Mouse (Mus musculus) gastrocnemius, postnatal 10 days (tissue): ENCODE data around the gene Fgf15. TPM values are rescaled to one million over a fixed set of nuclear protein-coding genes. Genes with fewer than 3 reads are reported as not detected.

Source experiments
- DNase-seq: peaks from one replicate; pipeline ENCODE4 v3.0.0; 2021; ENCODE audit warnings: mixed read lengths
- long read RNA-seq, 2 experiments: library from polyadenylated mRNA; stranded (forward); transcript quantifications; one replicate each; pipeline ENCODE4 v2.0.0; 2021
- total RNA-seq, 2 experiments: library from RNA; stranded (reverse); gene quantifications; 2 replicates each; pipeline ENCODE4 v1.2.3; 2021

Fgf15 gene
- total RNA-seq: not detected
- long read RNA-seq, experiment 1: 0 reads
- long read RNA-seq, experiment 2: 0 reads

- no peak for DNase-seq
Observed at GRCm38 (mm10) chr7:144896294-144897218, at the start of gene Fgf15. Fgf15 (plus strand) TSS chr7:144896531.

- DNase-seq: no peak
Observed at GRCm38 (mm10) chr7:144847067-144847466, 49.3 kb upstream of the Fgf15 start, which contains the start of gene Fgf4. Fgf4 (plus strand) TSS chr7:144847367.

- DNase-seq: no peak
Observed at GRCm38 (mm10) chr7:144851321-144851720, 45.0 kb upstream of the Fgf15 start.

- no peak for DNase-seq
Observed at GRCm38 (mm10) chr7:144854966-144855365, 41.4 kb upstream of the Fgf15 start.

- no peak for DNase-seq
Observed at GRCm38 (mm10) chr7:144857158-144857557, 39.2 kb upstream of the Fgf15 start.

- DNase-seq: no peak
Observed at GRCm38 (mm10) chr7:144857826-144858342, 38.4 kb upstream of the Fgf15 start.

- no peak for DNase-seq
Observed at GRCm38 (mm10) chr7:144858702-144859101, 37.6 kb upstream of the Fgf15 start.

- no peak for DNase-seq
Observed at GRCm38 (mm10) chr7:144861056-144861768, 35.1 kb upstream of the Fgf15 start.

- no peak for DNase-seq
Observed at GRCm38 (mm10) chr7:144861769-144862070, 34.6 kb upstream of the Fgf15 start.

- no peak for DNase-seq
Observed at GRCm38 (mm10) chr7:144862126-144862525, 34.2 kb upstream of the Fgf15 start.

GRCm38 (mm10) chr7:144862712-144863111, 33.6 kb upstream of the Fgf15 start:
- no peak for DNase-seq

- no peak for DNase-seq
Observed at GRCm38 (mm10) chr7:144863196-144863595, 33.1 kb upstream of the Fgf15 start.

GRCm38 (mm10) chr7:144864160-144864670, 32.1 kb upstream of the Fgf15 start:
- no peak for DNase-seq

GRCm38 (mm10) chr7:144867161-144867560, 29.2 kb upstream of the Fgf15 start:
- DNase-seq: no peak

GRCm38 (mm10) chr7:144867602-144868001, 28.7 kb upstream of the Fgf15 start:
- DNase-seq: no peak

GRCm38 (mm10) chr7:144872420-144872819, 23.9 kb upstream of the Fgf15 start:
- no peak for DNase-seq

- DNase-seq: no peak
Observed at GRCm38 (mm10) chr7:144873160-144873559, 23.2 kb upstream of the Fgf15 start.

- DNase-seq: no peak
Observed at GRCm38 (mm10) chr7:144874226-144874625, 22.1 kb upstream of the Fgf15 start.

- DNase-seq: no peak
Observed at GRCm38 (mm10) chr7:144878401-144878800, 17.9 kb upstream of the Fgf15 start.

- no peak for DNase-seq
Observed at GRCm38 (mm10) chr7:144883106-144883505, 13.2 kb upstream of the Fgf15 start.

- DNase-seq: no peak
Observed at GRCm38 (mm10) chr7:144887672-144888071, 8.7 kb upstream of the Fgf15 start.

- no peak for DNase-seq
Observed at GRCm38 (mm10) chr7:144888564-144889299, 7.6 kb upstream of the Fgf15 start.
